Mouse (Mus musculus): ENCODE data around the gene Olfr204. TPM values are rescaled to one million over a fixed set of nuclear protein-coding genes. Genes with fewer than 3 reads are reported as not detected.
"Not testable (repeated sequence)": the region's sequence is repeated elsewhere in the genome, so short reads cannot be mapped to it uniquely, and the experiment has no call there.

Gene Olfr204
- polyA plus RNA-seq, 1 experiment from 2014 or later, result not detected

DNA sequence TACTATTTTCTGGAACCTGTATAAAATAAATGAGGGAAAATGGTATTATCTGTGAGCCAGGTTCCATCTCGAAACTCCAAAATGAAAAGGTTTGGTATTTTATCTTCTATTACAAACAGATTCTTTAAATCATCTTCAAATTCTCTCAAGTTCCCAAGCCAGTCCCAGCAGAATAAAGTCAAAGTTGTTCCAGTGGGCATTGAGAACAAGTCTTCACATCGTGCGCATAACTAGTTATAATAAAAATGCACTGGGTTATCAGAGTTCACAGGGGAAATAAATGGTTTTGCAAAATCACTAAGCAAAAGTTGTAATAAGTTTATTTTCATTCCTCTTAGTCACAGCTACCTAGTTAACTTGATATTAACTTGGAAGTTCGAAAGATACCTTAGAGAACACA is 45.5 kb downstream of the Olfr204 start, which contains the start of gene Olfr201:
Gene Olfr201 (minus strand): TSS at position 101 of the 400 bp plus-strand sequence.
- H3K4me3 ChIP-seq (ENCODE audit: low read length); H3K9ac ChIP-seq (ENCODE audit: low read depth, low read length); ATAC-seq; H3K9me3 ChIP-seq (ENCODE audit: control insufficient read depth, low read length); H3K27me3 ChIP-seq (replicated peaks; ENCODE audit: control insufficient read depth, insufficient read depth, low read length); H3K27ac ChIP-seq (ENCODE audit: low read length); H3K4me2 ChIP-seq (ENCODE audit: low read depth, low read length); H3K36me3 ChIP-seq (ENCODE audit: control insufficient read depth, insufficient read depth, low read length); H3K4me1 ChIP-seq (ENCODE audit: control insufficient read depth, insufficient read depth, low read length): not testable (repeated sequence)
- 89% methylated on average over 4 of the region's 4 CpGs for WGBS

DNA sequence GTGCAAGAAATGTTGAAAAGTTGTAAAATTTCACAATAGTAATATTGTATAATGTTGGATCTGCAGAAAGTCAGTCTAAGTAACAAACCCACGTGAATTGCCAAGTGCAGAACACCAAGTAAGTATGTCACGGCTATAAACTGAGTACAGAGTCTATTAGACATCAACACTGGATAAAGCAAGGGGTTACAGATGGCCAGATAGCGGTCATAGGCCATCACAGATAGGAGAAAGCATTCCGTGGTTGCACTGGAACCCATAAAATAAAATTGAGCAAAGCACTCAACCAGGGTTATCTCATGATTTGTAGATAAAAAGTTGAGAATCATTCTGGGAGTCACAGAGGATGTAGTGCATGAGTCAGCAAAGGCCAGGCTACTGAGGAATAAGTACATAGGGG is 49.0 kb downstream of the Olfr204 start:
- peak; percentile 85 for ATAC-seq
- 68% methylated on average over 4 of the region's 4 CpGs for WGBS
- not testable (repeated sequence) for H3K36me3 ChIP-seq (ENCODE audit: control insufficient read depth, insufficient read depth, low read length); H3K9ac ChIP-seq (ENCODE audit: low read depth, low read length); H3K4me1 ChIP-seq (ENCODE audit: control insufficient read depth, insufficient read depth, low read length); H3K9me3 ChIP-seq (ENCODE audit: control insufficient read depth, low read length); H3K27me3 ChIP-seq (replicated peaks; ENCODE audit: control insufficient read depth, insufficient read depth, low read length); H3K4me2 ChIP-seq (ENCODE audit: low read depth, low read length); H3K4me3 ChIP-seq (ENCODE audit: low read length); H3K27ac ChIP-seq (ENCODE audit: low read length)

Other genes starting within 250 kb of the Olfr204 start
- not detected in 2 replicates for gene Olfr190, start 240.2 kb downstream of the Olfr204 start, polyA plus RNA-seq (2015; fragmentation: Nextera tagmentation; extraction: Ambion mirVana)
- not detected in 2 replicates for gene Olfr191, start 228.4 kb downstream of the Olfr204 start, polyA plus RNA-seq (2015; fragmentation: Nextera tagmentation; extraction: Ambion mirVana)
- gene Olfr193, start 206.4 kb downstream of the Olfr204 start, polyA plus RNA-seq (2015; fragmentation: Nextera tagmentation; extraction: Ambion mirVana), result not detected in 2 replicates
- not detected in 2 replicates for gene Olfr194, start 197.2 kb downstream of the Olfr204 start, polyA plus RNA-seq (2015; fragmentation: Nextera tagmentation; extraction: Ambion mirVana)
- gene Olfr195, start 171.2 kb downstream of the Olfr204 start, polyA plus RNA-seq (2015; fragmentation: Nextera tagmentation; extraction: Ambion mirVana), result not detected in 2 replicates
- gene Olfr196, start 147.8 kb downstream of the Olfr204 start, polyA plus RNA-seq (2015; fragmentation: Nextera tagmentation; extraction: Ambion mirVana), result not detected in 2 replicates
- gene Olfr198, start 114.7 kb downstream of the Olfr204 start, polyA plus RNA-seq (2015; fragmentation: Nextera tagmentation; extraction: Ambion mirVana), result not detected in 2 replicates
- gene Olfr199, start 98.5 kb downstream of the Olfr204 start, polyA plus RNA-seq (2015; fragmentation: Nextera tagmentation; extraction: Ambion mirVana), result not detected in 2 replicates
- gene Olfr201, start 45.6 kb downstream of the Olfr204 start, polyA plus RNA-seq (2015; fragmentation: Nextera tagmentation; extraction: Ambion mirVana), result not detected in 2 replicates
- not detected in 2 replicates for gene Olfr202, start 31.5 kb downstream of the Olfr204 start, polyA plus RNA-seq (2015; fragmentation: Nextera tagmentation; extraction: Ambion mirVana)
- not detected in 2 replicates for gene Olfr203, start 19.4 kb downstream of the Olfr204 start, polyA plus RNA-seq (2015; fragmentation: Nextera tagmentation; extraction: Ambion mirVana)
- not detected in 2 replicates for gene Olfr205, start 12.9 kb upstream of the Olfr204 start, polyA plus RNA-seq (2015; fragmentation: Nextera tagmentation; extraction: Ambion mirVana)
- not detected in 2 replicates for gene Olfr206, start 31.0 kb upstream of the Olfr204 start, polyA plus RNA-seq (2015; fragmentation: Nextera tagmentation; extraction: Ambion mirVana)
- gene Olfr209, start 45.7 kb upstream of the Olfr204 start, polyA plus RNA-seq (2015; fragmentation: Nextera tagmentation; extraction: Ambion mirVana), result not detected in 2 replicates
- not detected in 2 replicates for gene Gabrr3, start 89.1 kb upstream of the Olfr204 start, polyA plus RNA-seq (2015; fragmentation: Nextera tagmentation; extraction: Ambion mirVana)
- 32.3 and 34.1 TPM in 2 replicates for gene Riox2, start 153.5 kb upstream of the Olfr204 start, polyA plus RNA-seq (2015; fragmentation: Nextera tagmentation; extraction: Ambion mirVana)